Mouse (Mus musculus) cerebellum, adult 2 months (tissue): ENCODE data around the gene Nudt7. TPM values are rescaled to one million over a fixed set of nuclear protein-coding genes. Genes with fewer than 3 reads are reported as not detected.

Source experiments
- DNase-seq, 2 experiments: peaks; one replicate each; pipeline ENCODE4 v3.0.0; 2021
- H3K27ac ChIP-seq: fragments of 200-500 bp; 2 replicates; pipeline ENCODE4 v1.5.1; 2012; ENCODE audit warnings: low read length, control low read depth, inconsistent platforms; ENCODE audit not compliant: insufficient read depth
- H3K27me3 ChIP-seq: fragments of 200-500 bp; 2 replicates; pipeline ENCODE4 v1.6.1; 2012; ENCODE audit warnings: inconsistent platforms, mild to moderate bottlenecking, low read length, moderate library complexity; ENCODE audit not compliant: control insufficient read depth, insufficient read depth
- H3K4me1 ChIP-seq: fragments of 200-500 bp; 2 replicates; pipeline ENCODE4 v1.6.1; 2011; ENCODE audit warnings: low read length; ENCODE audit not compliant: control insufficient read depth, insufficient read depth
- H3K4me3 ChIP-seq: fragments of 200-500 bp; replicated peaks from 2 replicates; pipeline ENCODE3; 2011; ENCODE audit warnings: mild to moderate bottlenecking, low read depth, low read length, control low read depth; ENCODE audit not compliant: insufficient read depth
- CTCF ChIP-seq: fragments of 200-500 bp; IDR thresholded peaks from 2 replicates; pipeline ENCODE4 v1.5.1; 2011; ENCODE audit warnings: low read depth, mild to moderate bottlenecking, control low read depth, low read length, moderate library complexity, borderline replicate concordance; ENCODE audit not compliant: insufficient read depth
- POLR2A ChIP-seq: fragments of 200-500 bp; IDR thresholded peaks from 2 replicates; pipeline ENCODE4 v1.6.1; 2011; ENCODE audit warnings: low read length, control low read depth, borderline replicate concordance; ENCODE audit not compliant: insufficient read depth
- whole genome bisulfite sequencing: fragments of 180-500 bp; shearing (Covaris S2); methylation state at CpG from one replicate; pipeline ENCODE4 v1.1.7; 2018; 5-methylcytosine and 5-hydroxymethylcytosine counted together
- polyA plus RNA-seq: library from polyadenylated mRNA; depleted of rRNA; stranded (reverse); fragments of >200 nt; gene quantifications from 2 replicates; pipeline ENCODE4 v1.2.3, GENCODE M21; 2012; rRNA removed

Gene Nudt7
- 11.0 and 12.4 TPM in 2 replicates for polyA plus RNA-seq

- Histone ChIP-seq H3K27me3 (no peaks in the 10 kb centered on the region), H3K4me1 (no peaks in the 10 kb centered on the region), H3K27ac (peak within 1 kb of the TSS; percentile 6), H3K4me3 (peak within 1 kb of the TSS; percentile 57)
- WGBS, result 3% methylated on average over 23 of the region's 23 CpGs
- peak; percentile 85 to 88 for DNase-seq
- TF ChIP-seq CTCF, result no peak
- TF ChIP-seq POLR2A, result 0 out of 2 replicates have a peak, but pooled peaks have one; percentile 16
These were observed at the start of gene Nudt7 for GRCm38 (mm10) chr8:114133510-114134362. TSS of gene Nudt7 (plus strand) at chr8:114133557.

- Histone ChIP-seq H3K27ac (no peak overlapping the region), H3K4me1 (no peaks in the 10 kb centered on the region), H3K4me3 (no peak overlapping the region), H3K27me3 (no peaks in the 10 kb centered on the region)
- TF ChIP-seq CTCF, result no peak
- TF ChIP-seq POLR2A, result no peak
- 96% methylated on average over 4 of the region's 4 CpGs for WGBS
- no peak for DNase-seq
These were observed 45.4 kb upstream of the Nudt7 start for GRCm38 (mm10) chr8:114087932-114088331.

- H3K4me1 ChIP-seq, result no peaks in the 10 kb centered on the region
- no peak overlapping the region for H3K4me3 ChIP-seq
- H3K27me3 ChIP-seq, result no peaks in the 10 kb centered on the region
- WGBS, result 88% methylated on average over 4 of the region's 4 CpGs
- H3K27ac ChIP-seq, result no peak overlapping the region
- no peak for DNase-seq
- no peak for TF ChIP-seq CTCF
- no peak for TF ChIP-seq POLR2A
These were observed 42.6 kb upstream of the Nudt7 start for GRCm38 (mm10) chr8:114090736-114091135.

- Histone ChIP-seq H3K4me3 (no peak overlapping the region), H3K4me1 (no peaks in the 10 kb centered on the region), H3K27ac (no peak overlapping the region), H3K27me3 (no peaks in the 10 kb centered on the region)
- no peak for TF ChIP-seq POLR2A
- TF ChIP-seq CTCF, result no peak
- WGBS, result 85% methylated on average over 3 of the region's 3 CpGs
- DNase-seq, result no peak
These were observed 40.0 kb upstream of the Nudt7 start for GRCm38 (mm10) chr8:114093321-114093720.

DNA sequence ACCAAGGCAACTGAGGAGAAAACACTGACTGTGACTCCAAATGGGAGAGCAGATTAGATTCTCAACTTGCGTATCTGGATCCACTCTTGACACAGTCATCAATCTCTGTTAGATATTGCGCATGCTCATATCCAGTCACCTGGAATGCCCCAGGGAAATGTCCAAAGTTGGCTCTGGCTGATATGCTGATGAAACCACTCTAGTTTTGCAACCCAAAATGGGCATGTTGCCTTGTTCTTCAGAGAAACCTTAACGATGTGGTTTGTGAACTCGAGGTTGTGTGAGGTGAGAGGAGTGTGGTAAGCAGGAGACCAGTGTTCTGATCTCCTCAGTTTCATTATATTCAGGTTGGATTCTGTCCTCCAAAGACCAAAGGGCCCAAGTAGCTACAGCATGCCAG, 38.8 kb upstream of the Nudt7 start:
- DNase-seq, result no peak
- 86% methylated on average over 4 of the region's 4 CpGs for WGBS
- no peak for TF ChIP-seq CTCF
- no peak for TF ChIP-seq POLR2A
- Histone ChIP-seq H3K27ac (no peak overlapping the region), H3K27me3 (no peaks in the 10 kb centered on the region), H3K4me3 (no peak overlapping the region), H3K4me1 (no peaks in the 10 kb centered on the region)

- TF ChIP-seq CTCF (0 out of 2 replicates have a peak, but pooled peaks have one; percentile 3), POLR2A (no peak)
- no peaks in the 10 kb centered on the region for H3K27me3 ChIP-seq
- no peaks in the 10 kb centered on the region for H3K4me1 ChIP-seq
- H3K4me3 ChIP-seq, result no peak overlapping the region
- 53% methylated on average over 14 of the region's 14 CpGs for WGBS
- H3K27ac ChIP-seq, result no peak overlapping the region
- no peak for DNase-seq
These were observed 32.7 kb upstream of the Nudt7 start for GRCm38 (mm10) chr8:114100561-114101206.

- no peak overlapping the region for H3K4me3 ChIP-seq
- DNase-seq, result no peak
- 93% methylated on average over 7 of the region's 7 CpGs for WGBS
- H3K4me1 ChIP-seq, result no peaks in the 10 kb centered on the region
- no peak overlapping the region for H3K27ac ChIP-seq
- H3K27me3 ChIP-seq, result no peaks in the 10 kb centered on the region
- no peak for TF ChIP-seq POLR2A
- TF ChIP-seq CTCF, result no peak
These were observed 30.0 kb upstream of the Nudt7 start for GRCm38 (mm10) chr8:114103401-114103800.
